Mouse (Mus musculus) c-Kit-positive CD71-positive TER-119-positive erythroid progenitor cells, embryonic 14.5 days (primary cell): ENCODE measurements around the gene Slc2a4.

ENCODE experiments used
- DNase-seq: peaks from one replicate; pipeline ENCODE4 v3.0.0-alpha.2; 2013; ENCODE audit warnings: low spot score

Slc2a4 gene

DNA sequence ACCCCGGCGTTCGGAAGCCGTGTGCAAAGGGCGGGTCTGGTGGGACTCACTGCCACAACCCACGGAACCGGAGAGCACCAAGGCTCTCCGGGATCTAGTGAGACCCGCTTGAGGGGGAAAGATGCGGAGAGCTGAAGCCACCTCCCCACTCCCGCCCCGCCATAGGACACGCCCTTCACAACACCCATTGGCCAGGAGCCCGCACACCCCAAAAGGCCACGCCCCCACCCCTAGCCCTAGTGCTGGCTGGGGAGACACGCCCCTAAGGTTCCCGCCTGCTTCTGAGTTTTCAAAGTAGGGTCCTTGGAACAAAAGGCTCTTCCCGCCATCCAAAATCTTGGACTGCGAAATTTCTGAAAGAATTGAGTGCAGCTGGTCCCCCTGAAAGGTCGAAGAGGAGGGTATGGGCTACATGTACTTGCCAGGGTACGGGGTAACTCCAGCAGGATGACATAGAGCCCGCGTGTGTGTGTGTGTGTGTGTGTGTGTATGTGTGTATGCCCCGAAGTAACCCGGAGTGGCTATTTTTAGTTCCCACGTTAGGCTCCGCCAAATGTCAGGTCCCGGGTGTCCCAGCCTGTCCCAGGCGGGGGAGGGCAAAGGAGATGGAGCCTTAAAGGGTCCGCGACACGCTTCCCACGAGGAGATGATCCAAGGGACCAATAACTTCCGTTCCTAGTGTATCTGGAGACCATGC lies at the start of gene Slc2a4:
TSS of gene Slc2a4 (minus strand) at position 123 of the 697 bp plus-strand sequence.
- DNase-seq, result peak; percentile 96

- peak; percentile 84 for DNase-seq
Measured at GRCm38 (mm10) chr11:69997070-69997509, 49.1 kb upstream of the Slc2a4 start.

DNA sequence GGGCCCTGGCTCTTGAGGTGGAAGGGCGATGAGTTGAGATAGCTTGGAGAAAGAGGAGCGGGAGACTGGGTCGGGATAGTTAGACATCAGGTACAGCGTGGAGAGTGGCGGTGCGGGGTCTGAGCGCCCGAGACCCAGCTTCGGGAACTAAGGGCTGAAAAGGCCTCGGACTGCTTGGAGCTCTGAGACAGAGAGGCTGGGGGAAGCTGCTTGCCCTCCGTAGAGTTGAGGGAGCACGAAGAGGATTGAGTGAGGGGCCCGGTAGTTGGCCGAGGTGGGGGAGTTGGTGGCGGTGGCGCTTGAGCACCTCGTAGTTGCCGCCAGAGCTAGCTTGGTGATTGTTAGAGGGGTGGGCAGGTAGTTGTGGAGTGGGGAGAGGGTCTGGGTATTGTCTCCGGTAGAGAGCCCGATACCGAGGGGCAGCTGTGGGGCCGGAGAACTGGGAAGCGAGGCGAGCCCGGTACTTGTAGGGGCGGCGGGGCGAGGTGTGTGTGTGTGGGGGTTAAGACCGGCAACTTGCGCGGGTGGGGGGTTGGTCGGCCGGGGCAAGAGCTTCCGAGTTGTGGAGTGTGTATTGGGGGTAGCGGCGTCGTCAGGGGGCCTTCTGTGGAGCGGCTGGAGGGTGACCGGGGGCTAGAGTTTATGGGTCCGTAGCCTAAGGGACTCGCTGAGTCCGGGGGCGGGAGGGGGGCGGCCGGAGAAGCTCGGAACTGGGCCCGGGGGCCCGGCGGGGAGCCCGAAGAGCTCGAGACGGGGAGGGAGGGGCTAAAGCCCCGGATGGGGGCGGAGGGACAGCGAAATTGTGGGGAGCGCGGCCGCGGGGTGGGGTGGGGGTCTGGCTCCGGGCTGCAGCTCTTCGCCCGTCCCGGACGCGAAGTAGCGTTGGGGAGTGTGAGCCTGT lies 48.4 kb upstream of the Slc2a4 start:
- DNase-seq, result no peak

DNA sequence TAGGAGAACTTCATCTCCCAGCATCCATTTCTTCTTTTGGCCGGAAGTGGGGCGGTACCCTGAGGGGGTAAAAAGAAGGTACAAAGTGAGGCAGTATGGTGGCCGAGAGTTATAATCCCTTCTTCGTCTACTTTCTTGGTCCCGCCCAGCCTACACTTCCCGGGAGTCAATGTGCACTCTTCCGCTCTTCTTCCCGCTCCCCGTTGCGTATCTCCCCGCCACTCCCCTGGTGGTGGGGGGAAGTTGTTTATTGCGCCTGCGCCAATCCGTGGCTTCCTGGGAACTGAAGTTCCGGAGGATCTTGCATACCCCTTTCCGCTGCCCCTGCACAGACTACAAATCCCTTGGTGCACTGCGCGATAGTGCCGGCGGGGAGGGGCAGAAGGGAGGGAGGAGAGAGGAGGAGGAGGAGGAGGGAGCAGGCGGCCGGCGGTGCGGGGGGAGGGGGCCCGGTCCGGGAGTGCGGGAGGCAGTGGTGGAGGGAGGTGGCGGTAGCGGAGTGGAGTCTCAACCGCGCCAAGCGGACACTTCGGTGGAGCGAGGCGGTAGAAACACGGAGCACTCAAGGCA lies 47.5 kb upstream of the Slc2a4 start, which contains the start of gene Phf23:
TSS of gene Phf23 (plus strand) at position 387 of the 570 bp plus-strand sequence.
- peak; percentile 98 for DNase-seq

GRCm38 (mm10) chr11:69994401-69995090 lies 46.6 kb upstream of the Slc2a4 start:
- no peak for DNase-seq

- DNase-seq, result no peak
Measured at GRCm38 (mm10) chr11:69992932-69993331, 44.9 kb upstream of the Slc2a4 start.

GRCm38 (mm10) chr11:69992396-69992795 lies 44.4 kb upstream of the Slc2a4 start:
- no peak for DNase-seq

GRCm38 (mm10) chr11:69991711-69992110 lies 43.7 kb upstream of the Slc2a4 start:
- no peak for DNase-seq

GRCm38 (mm10) chr11:69990850-69991691 lies 43.1 kb upstream of the Slc2a4 start, which contains the start of gene Gabarap:
Gene Gabarap, plus strand, starts transcription at chr11:69991143.
- DNase-seq, result peak; percentile 97

- DNase-seq, result no peak
Measured at GRCm38 (mm10) chr11:69989949-69990348, 42.0 kb upstream of the Slc2a4 start.

GRCm38 (mm10) chr11:69984431-69984830 lies 36.4 kb upstream of the Slc2a4 start:
- no peak for DNase-seq

- DNase-seq, result no peak
Measured at GRCm38 (mm10) chr11:69983377-69983776, 35.4 kb upstream of the Slc2a4 start.

DNA sequence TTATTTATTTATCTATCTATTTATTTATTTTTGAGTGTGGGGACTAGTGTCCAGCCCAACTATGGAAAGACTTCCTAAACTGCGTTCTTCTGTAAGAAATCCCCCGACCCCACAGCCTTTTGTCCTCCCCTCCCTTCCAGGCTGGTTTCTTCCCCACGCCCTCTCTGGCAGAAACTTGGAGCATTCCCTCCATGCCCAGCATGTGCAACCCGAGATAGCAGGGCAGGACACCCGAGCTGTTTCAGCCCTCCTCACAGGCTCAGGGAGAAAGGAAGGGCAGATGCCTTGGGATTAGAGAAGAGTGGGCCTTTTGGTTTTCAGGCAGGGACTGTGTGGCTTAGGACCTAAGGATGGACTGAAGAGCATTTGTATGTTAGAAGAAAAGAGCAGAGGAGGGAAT lies 34.9 kb upstream of the Slc2a4 start:
- no peak for DNase-seq

DNA sequence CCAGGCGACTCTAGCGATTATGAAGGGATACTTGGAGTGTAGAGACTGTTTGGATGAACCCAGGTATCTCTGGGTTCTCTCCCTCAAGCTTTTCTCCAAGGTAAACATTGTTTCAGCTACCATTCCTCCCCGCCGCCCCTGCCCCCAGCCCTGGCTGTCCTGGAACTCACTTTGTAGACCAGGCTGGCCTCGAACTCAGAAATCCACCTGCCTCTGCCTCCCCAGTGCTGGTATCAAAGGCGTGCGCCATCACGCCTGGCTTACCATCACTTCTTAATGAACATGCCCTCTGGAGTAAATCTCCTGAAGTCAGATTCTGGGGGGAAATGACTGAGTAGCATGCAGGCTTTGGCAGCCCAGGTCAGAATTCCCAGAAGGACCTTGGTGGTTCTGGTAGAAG lies 34.2 kb upstream of the Slc2a4 start, which contains the start of gene Elp5:
TSS of gene Elp5 (minus strand) at position 293 of the 400 bp plus-strand sequence.
- DNase-seq, result no peak

DNA sequence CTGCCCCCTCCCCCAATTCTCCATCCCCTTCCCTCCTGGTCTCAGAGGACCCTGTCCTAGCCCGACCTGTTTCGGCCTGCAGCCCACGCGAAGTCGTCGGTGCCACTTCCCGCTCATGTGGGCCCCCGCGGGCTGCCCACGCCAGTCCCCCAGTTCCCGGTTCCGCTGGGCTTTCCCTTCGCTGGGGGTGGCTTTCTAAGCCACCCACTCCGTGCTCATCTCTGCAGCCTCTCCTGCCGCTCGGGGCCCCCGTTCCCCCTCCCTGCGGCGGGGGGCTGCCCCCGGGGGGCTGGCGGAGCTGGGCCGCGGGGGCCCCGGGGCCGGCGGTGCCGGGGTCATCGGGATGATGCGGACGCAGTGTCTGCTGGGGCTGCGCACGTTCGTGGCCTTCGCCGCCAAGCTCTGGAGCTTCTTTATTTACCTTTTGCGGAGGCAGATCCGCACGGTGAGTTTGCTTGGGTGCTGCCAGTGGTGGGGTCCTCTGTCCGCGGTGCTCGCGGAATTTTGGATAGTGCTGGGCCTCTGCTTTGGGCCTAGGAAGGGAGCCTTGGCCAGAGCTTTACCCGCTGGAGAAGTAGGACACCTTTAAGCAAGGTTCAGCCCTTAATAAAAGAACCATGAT lies 33.3 kb upstream of the Slc2a4 start, which contains the start of gene Ctdnep1:
TSS of gene Ctdnep1 (plus strand) at position 16 of the 622 bp plus-strand sequence.
- DNase-seq, result no peak

- DNase-seq, result peak; percentile 98
Measured at GRCm38 (mm10) chr11:69980196-69981140, 32.5 kb upstream of the Slc2a4 start.

DNA sequence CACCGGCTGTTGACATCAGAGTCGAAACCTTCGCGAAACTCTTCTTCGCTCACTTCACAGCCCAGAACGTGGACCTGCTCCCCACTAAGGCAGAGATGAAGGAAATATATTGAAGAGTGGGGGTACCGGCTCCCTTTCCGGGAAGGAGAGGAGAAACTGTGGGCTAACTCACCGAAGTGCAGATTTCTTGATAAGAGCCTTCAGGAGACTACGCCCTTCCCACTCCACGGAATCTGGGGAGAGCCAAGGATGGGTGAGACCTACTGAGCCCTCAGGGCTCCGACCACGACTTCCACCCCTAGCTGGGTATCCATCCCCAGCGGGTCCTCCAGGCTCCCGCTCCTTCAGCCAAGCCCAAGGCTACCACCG lies 31.8 kb upstream of the Slc2a4 start:
- DNase-seq, result no peak

DNA sequence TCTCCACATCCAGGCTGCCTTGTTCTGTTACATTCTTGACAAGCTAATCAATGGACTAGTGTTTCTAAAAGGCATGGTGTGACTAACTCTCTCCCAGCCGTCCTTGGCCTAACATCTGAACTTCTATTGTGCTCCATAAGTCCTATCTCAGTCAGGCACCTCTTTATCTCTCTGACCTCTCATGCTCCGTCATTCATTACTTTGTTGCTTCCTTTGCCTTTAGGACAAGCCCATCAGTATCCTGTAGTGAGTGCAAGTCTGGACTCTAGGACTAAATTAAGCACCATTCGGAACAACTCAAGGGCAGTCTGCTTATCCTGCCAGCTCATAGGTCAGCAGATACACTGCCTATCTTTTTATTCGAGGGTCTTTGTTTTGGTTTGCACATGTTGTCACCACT lies 28.3 kb upstream of the Slc2a4 start:
- DNase-seq, result no peak

- no peak for DNase-seq
Measured at GRCm38 (mm10) chr11:69974907-69975306, 26.9 kb upstream of the Slc2a4 start.
